Mouse (Mus musculus) cortical plate, adult 2 months (tissue): Measurements from ENCODE around the gene Lhfp.

ENCODE experiments used
- CTCF ChIP-seq: fragments of 200-500 bp; IDR thresholded peaks from 2 replicates; pipeline ENCODE4 v1.5.1; 2011; ENCODE audit warnings: mild to moderate bottlenecking, control low read depth, low read length; ENCODE audit not compliant: insufficient read depth; ENCODE audit errors: extremely low read depth
- POLR2A ChIP-seq: fragments of 200-500 bp; IDR thresholded peaks from 2 replicates; pipeline ENCODE4 v1.6.1; 2011; ENCODE audit warnings: mild to moderate bottlenecking, low read length, control low read depth; ENCODE audit not compliant: insufficient read depth; ENCODE audit errors: extremely low read depth

DNA sequence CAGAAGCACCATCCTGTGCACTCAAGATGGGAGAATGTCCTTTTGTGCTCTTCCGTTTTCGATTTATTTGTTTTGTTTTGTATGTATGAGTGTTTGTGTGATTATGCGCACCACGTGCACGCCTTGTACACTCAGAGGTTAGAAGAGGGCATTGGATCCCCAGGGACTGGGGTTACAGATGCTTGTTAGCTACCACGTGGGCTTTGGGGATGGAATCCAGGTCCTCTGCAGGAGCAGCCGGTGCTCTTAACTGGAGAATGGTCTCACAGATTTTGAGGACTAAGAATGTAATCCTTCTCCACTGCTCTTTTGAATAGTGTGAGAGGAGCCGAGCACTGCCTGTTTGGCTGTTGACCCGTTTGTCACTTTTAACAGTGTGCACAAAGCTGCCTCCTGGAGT, 101.2 kb downstream of the Lhfp start:
- no peak for TF ChIP-seq CTCF
- no peak for TF ChIP-seq POLR2A
